Mouse (Mus musculus) telencephalon, adult 2 months (tissue): ENCODE data around the gene Ilk.

Experiments
- DNase-seq: peaks from one replicate; pipeline ENCODE4 v3.0.0-alpha.2; 2011; ENCODE audit warnings: low read depth, low spot score

Gene Ilk

GRCm38 (mm10) chr7:105786506-105787284, 50.3 kb downstream of the Ilk start:
- no peak for DNase-seq

GRCm38 (mm10) chr7:105787285-105788140, 51.1 kb downstream of the Ilk start, which contains the start of gene Dchs1:
Dchs1 (minus strand) TSS chr7:105787654.
- no peak for DNase-seq

GRCm38 (mm10) chr7:105791147-105791546, 54.8 kb downstream of the Ilk start:
- DNase-seq, result no peak
